Mouse (Mus musculus) ES-E14 (cell line): ENCODE data around the gene Trappc6a.

Source experiments
- ZC3H11A ChIP-seq: IDR thresholded peaks from 2 replicates; pipeline ENCODE4 v1.6.1; 2012; ENCODE audit warnings: low read depth, mild to moderate bottlenecking, inconsistent platforms, low read length, borderline replicate concordance
- ZNF384 ChIP-seq: IDR thresholded peaks from 2 replicates; pipeline ENCODE4 v1.6.1; 2012; ENCODE audit warnings: low read depth, low read length, inconsistent platforms

- TF ChIP-seq ZC3H11A: no peak
- TF ChIP-seq ZNF384: no peak
Observed at GRCm38 (mm10) chr7:19462884-19463381, 45.3 kb upstream of the Trappc6a start, which contains the start of gene Exoc3l2.
